Mouse (Mus musculus) stomach, postnatal 0 days (tissue): ENCODE measurements around the gene Cdcp1. TPM values are rescaled to one million over a fixed set of nuclear protein-coding genes. Genes with fewer than 3 reads are reported as not detected.

Experiments
- ATAC-seq: fragments of 200-750 bp; cut with Nextera tagmentation; 2 replicates; pipeline ENCODE4 v1.8.0; 2017; ENCODE audit not compliant: low FRiP score, low TSS enrichment
- DNase-seq: peaks from one replicate; pipeline ENCODE4 v3.0.0-alpha.2; 2016; ENCODE audit warnings: low spot score
- H3K27ac ChIP-seq: fragments of 300-500 bp; sonication (generic); replicated peaks from 2 replicates; pipeline ENCODE4 v1.5.1; 2014; ENCODE audit warnings: mild to moderate bottlenecking, control low read depth
- H3K27me3 ChIP-seq: fragments of 300-500 bp; sonication (generic); 2 replicates; pipeline ENCODE4 v1.6.1; 2014; ENCODE audit warnings: low read length; ENCODE audit not compliant: control insufficient read depth, insufficient read depth
- H3K36me3 ChIP-seq: fragments of 300-500 bp; sonication (generic); 2 replicates; pipeline ENCODE4 v1.6.1; 2014; ENCODE audit warnings: low read length, mixed read lengths; ENCODE audit not compliant: control insufficient read depth, insufficient read depth
- H3K4me1 ChIP-seq: fragments of 300-500 bp; sonication (generic); replicated peaks from 2 replicates; pipeline ENCODE4 v1.6.1; 2014; ENCODE audit warnings: antibody characterized with exemption; ENCODE audit not compliant: control insufficient read depth, insufficient read depth
- H3K4me2 ChIP-seq: fragments of 300-500 bp; sonication (generic); replicated peaks from 2 replicates; pipeline ENCODE4 v1.6.1; 2014; ENCODE audit warnings: low read depth, mild to moderate bottlenecking, control low read depth, moderate library complexity
- H3K4me3 ChIP-seq: fragments of 300-500 bp; sonication (generic); 2 replicates; pipeline ENCODE4 v1.5.1; 2014; ENCODE audit warnings: low read depth, low read length, control low read depth
- H3K9ac ChIP-seq: fragments of 300-500 bp; sonication (generic); 2 replicates; pipeline ENCODE4 v1.6.1; 2014; ENCODE audit warnings: mild to moderate bottlenecking, low read length, control low read depth, mixed read lengths
- H3K9me3 ChIP-seq: fragments of 300-500 bp; sonication (generic); 2 replicates; pipeline ENCODE4 v1.6.1; 2016; ENCODE audit warnings: low read length; ENCODE audit not compliant: control insufficient read depth
- CTCF ChIP-seq: IDR thresholded peaks from 2 replicates; pipeline ENCODE4 v1.5.1; 2016; ENCODE audit warnings: antibody characterized with exemption, low read depth, mild to moderate bottlenecking, moderate library complexity
- EP300 ChIP-seq: optimal IDR thresholded peaks from 2 replicates; pipeline ENCODE3; 2016; ENCODE audit warnings: antibody characterized with exemption
- WGBS: fragments of 180-500 bp; shearing (Covaris S2); extraction: QIAGEN DNeasy Blood & Tissue Kit; methylation state at CpG from one replicate; pipeline ENCODE4 v1.1.7; 2014; 5-methylcytosine and 5-hydroxymethylcytosine counted together
- polyA plus RNA-seq: library from polyadenylated mRNA; unstranded; fragments of >200 nt; fragmentation: Nextera tagmentation; extraction: Ambion mirVana; gene quantifications from 2 replicates; pipeline ENCODE4 v1.2.1, GENCODE M21; 2015

Cdcp1 gene
- polyA plus RNA-seq, 1 experiment from 2014 or later: 7.4 TPM

DNA sequence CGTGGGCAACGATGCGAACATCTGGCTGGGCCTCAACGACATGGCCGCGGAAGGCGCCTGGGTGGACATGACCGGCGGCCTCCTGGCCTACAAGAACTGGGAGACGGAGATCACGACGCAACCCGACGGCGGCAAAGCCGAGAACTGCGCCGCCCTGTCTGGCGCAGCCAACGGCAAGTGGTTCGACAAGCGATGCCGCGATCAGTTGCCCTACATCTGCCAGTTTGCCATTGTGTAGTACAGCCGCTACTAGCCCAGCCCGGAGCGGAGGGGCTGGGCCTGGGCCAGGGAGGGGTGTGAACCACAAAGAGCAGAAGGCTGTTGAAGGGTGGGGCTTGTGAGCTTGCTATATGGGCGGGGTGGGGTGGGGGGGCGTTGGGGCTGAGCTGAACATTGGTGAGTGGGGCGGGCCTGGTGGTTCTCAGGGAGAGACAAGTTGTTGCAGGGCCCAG lies 58.9 kb downstream of the Cdcp1 start:
- no peaks in the 10 kb centered on the region for H3K27me3 ChIP-seq
- H3K9ac ChIP-seq: peak overlapping the region; percentile 27; the same call in 1 of the 2 replicates
- no peaks in the 10 kb centered on the region for H3K9me3 ChIP-seq
- 33% methylated on average over 30 of the region's 30 CpGs for WGBS
- H3K4me1 ChIP-seq: no peaks in the 10 kb centered on the region
- H3K27ac ChIP-seq: 0 out of 2 replicates have a peak overlapping the region, but pooled peaks have one; percentile 13
- ATAC-seq (peak; percentile 71), DNase-seq (peak; percentile 54)
- peak overlapping the region; percentile 34 for H3K4me2 ChIP-seq
- H3K4me3 ChIP-seq: no peak overlapping the region
- no peaks in the 10 kb centered on the region for H3K36me3 ChIP-seq
- TF ChIP-seq EP300 (no peak), CTCF (peak; percentile 5; the same call in 1 of the 2 replicates)

DNA sequence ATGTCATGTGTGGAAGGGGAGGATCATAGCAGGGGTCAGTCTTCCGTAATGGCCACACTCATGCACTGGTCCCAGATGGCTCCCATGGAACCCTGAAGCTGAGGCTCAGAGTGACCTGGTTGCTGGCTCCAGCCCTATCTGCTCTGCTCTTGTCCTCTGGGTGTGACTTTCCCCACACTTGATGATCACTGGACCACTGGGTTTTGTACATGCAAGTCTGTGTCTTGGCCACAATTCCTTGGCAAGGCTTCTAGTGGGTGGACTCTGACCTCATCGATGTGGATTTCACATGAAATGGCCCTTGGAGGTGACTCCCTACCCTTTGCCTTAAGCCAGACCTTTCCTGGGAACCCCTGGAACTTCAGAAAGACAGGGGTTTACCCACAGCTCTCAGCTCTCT lies 62.7 kb downstream of the Cdcp1 start:
- no peaks in the 10 kb centered on the region for H3K9me3 ChIP-seq
- H3K4me3 ChIP-seq: no peak overlapping the region
- H3K27ac ChIP-seq: no peak overlapping the region
- TF ChIP-seq CTCF (no peak), EP300 (no peak)
- ATAC-seq: no peak
- no peak for DNase-seq
- H3K4me1 ChIP-seq: no peaks in the 10 kb centered on the region
- H3K36me3 ChIP-seq: no peaks in the 10 kb centered on the region
- no peaks in the 10 kb centered on the region for H3K27me3 ChIP-seq
- H3K4me2 ChIP-seq: 0 out of 2 replicates have a peak overlapping the region, but pooled peaks have one; percentile 11
- 79% methylated on average over 2 of the region's 2 CpGs for WGBS
- no peak overlapping the region for H3K9ac ChIP-seq

DNA sequence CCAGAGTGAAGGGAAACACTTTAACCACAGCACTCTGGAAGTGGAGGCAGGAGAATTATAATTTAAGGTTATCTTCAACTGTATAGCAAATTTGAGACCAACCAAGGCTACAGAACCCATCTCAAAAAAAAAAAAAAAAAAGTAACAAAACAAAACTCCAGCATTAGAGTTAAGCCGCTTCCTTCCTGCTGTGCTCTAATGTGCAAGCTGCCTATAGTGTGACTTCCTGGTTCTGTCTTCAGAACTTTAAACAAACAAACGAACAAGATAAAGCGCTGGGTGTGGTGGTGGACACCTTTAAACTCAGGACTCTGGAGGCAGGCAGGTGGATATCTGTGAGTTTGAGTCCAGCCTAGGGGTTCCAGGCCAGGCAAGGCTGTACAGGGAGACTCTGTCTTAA lies 63.8 kb downstream of the Cdcp1 start:
- peak; percentile 29 for DNase-seq
- peak; percentile 54; the same call in 1 of the 2 replicates for ATAC-seq
- WGBS: 41% methylated on average over 3 of the region's 3 CpGs
- Histone ChIP-seq H3K9ac (0 out of 2 replicates have a peak overlapping the region, but pooled peaks have one; percentile 23), H3K27me3 (no peaks in the 10 kb centered on the region), H3K27ac (peak overlapping the region; percentile 73), H3K4me3 (peak overlapping the region; percentile 6; the same call in 1 of the 2 replicates), H3K9me3 (no peaks in the 10 kb centered on the region), H3K36me3 (no peaks in the 10 kb centered on the region), H3K4me1 (no peaks in the 10 kb centered on the region), H3K4me2 (peak overlapping the region; percentile 20)
- TF ChIP-seq CTCF (no peak), EP300 (no peak)

DNA sequence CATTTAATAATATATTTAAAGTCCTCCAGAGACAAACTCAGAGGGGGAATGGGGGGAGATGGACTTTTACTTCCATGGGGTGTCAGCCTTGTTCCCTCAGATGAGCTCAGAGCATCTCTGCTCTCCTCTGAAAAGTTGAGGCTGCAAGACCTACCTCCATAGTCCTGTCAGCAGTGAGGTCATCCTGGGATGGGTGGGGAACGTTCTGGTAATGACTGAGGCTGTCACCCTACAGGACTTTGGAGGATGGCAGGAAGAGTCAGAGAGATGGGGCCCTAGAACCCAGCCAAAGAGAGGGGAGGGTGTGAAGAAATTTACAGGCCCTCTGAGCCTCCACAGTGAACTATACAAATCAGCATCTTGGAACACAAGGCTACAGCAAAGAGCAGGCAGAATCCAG lies 64.3 kb downstream of the Cdcp1 start:
- H3K27ac ChIP-seq: peak overlapping the region; percentile 73
- ATAC-seq (no peak; the same call in 1 of the 2 replicates), DNase-seq (no peak)
- TF ChIP-seq EP300 (no peak), CTCF (no peak)
- H3K9me3 ChIP-seq: no peaks in the 10 kb centered on the region
- no peaks in the 10 kb centered on the region for H3K36me3 ChIP-seq
- no peaks in the 10 kb centered on the region for H3K4me1 ChIP-seq
- 25% methylated on average over 1 of the region's 1 CpGs for WGBS
- H3K27me3 ChIP-seq: no peaks in the 10 kb centered on the region
- H3K4me3 ChIP-seq: peak overlapping the region; percentile 6; the same call in 1 of the 2 replicates
- peak overlapping the region; percentile 20 for H3K4me2 ChIP-seq
- H3K9ac ChIP-seq: 0 out of 2 replicates have a peak overlapping the region, but pooled peaks have one; percentile 23

DNA sequence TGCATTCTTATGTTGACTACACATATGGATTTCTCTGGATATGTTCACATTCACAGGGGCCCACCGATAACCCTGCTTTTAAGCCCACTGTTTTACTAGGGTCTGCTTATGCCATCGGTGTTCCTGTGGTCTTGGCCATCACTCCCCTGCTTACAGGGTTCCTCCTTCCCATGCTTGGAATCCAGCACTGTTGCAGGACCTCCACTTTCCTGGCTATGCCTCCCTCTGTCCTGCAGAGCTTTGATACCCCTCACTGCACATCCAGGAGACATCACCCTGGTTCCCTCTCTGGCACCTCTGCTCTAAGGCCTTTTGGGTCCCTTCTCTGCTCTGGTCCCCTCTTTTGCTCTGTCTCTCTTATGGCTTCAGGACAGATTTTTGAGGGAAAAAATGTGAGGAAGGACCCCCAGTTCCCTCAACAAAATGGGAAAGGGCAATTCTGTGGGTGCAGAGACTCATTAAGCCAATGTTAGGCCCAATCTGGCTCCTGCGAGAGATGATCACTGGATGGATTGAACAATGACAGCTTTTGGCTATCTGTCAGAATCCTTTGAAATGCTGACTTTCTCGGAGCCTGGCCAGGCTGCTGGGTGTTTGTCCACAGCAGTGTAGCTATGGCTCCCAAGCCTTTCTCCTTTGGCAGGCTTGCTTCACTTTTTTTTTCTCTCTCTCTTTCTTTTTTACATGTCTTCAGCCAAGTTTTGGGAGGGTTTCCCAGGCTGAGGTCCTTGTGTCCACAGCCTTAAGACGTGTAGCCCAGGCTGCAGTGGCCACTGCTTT lies 65.4 kb downstream of the Cdcp1 start, which contains the start of gene Clec3b:
Clec3b (plus strand) TSS at position 706 of the 780 bp plus-strand sequence.
- H3K9me3 ChIP-seq: no peaks in the 10 kb centered on the region
- H3K27ac ChIP-seq: peak within 1 kb of the TSS; percentile 75
- H3K9ac ChIP-seq: peak within 1 kb of the TSS; percentile 23; the same call in 1 of the 2 replicates
- ATAC-seq (no peak), DNase-seq (no peak)
- no peaks in the 10 kb centered on the region for H3K27me3 ChIP-seq
- WGBS: 61% methylated on average over 5 of the region's 5 CpGs
- no peak for TF ChIP-seq CTCF
- no peak for TF ChIP-seq EP300
- peak within 1 kb of the TSS; percentile 6; the same call in 1 of the 2 replicates for H3K4me3 ChIP-seq
- no peaks in the 10 kb centered on the region for H3K4me1 ChIP-seq
- H3K4me2 ChIP-seq: peak within 1 kb of the TSS; percentile 20
- H3K36me3 ChIP-seq: no peaks in the 10 kb centered on the region
